Mouse (Mus musculus): ENCODE results near the gene Marveld1. TPM values are rescaled to one million over a fixed set of nuclear protein-coding genes. Genes with fewer than 3 reads are reported as not detected.

Gene Marveld1
- total RNA-seq (2023): 10 to 100 TPM; 14.1 to 15.0 TPM

DNA sequence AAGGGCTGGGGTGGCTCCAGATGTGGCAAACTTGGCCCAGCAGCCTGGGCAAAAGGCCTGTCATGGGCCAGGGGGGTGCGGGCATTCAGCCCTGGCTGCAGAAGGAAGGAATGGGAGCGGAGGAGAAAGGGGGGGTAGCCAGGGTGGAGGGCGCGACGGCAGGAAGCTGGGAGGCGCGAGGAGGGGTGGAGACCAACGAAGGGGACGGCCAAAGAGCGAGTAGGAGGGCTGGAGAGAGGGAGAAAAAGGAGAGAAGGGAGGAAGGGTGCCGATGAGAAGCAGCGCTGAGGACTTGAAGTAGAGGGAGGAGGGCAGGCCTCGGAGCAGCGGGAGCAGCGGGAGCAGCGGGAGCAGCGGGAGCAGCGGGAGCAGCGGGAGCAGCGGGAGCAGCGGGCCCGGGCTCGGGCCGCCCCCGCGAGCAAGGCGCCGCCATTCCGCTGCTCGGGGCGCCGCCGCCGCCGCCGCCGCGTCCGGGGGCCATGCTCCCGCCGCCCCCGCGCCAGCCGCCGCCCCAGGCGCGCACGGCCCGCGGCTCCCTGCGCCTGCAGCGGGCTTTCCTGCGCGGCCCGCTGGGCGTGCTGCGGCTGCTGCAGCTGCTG, at the start of gene Marveld1:
TSS of gene Marveld1 (plus strand) at position 231 of the 599 bp plus-strand sequence.

DNA sequence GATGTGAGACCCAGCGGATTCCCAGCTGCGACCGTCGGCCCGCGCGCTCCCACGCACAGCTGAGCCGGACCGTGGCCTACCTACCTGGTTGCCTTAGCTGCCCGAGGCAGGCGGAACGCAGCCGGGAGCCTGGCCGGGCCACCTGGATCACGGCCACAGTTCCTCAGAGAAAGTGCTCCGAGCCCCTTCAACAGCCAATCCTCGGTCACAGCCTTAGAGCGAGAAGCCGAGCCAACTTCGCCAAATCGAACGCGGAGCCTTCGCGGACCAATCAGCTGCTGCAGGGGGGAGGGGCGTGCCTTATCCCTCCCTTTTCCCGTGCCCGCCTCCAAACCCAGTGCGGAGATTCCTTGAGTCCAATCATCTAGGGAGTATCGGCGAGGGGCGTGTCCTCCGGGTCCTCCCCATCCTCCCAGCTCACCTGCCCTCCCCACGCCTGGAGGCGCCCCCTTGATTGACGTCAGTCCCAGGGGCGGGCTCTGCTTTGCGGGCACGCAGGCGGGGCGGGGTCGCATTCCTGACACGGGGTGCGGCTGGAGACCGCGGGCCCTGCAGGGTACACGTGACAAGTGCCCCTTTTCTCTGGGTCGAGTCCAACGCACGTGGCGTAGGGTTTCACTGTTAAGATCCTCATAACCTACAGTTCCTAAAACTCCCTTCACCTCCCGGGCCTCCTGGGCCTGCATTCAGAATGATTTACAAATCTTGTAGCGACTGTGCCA, 18.3 kb upstream of the Marveld1 start, which contains the start of gene Avpi1:
TSS of gene Avpi1 (minus strand) at position 273 of the 722 bp plus-strand sequence.

GRCm38 (mm10) chr19:42163764-42164163, 16.6 kb downstream of the Marveld1 start, which contains the start of gene Zfyve27:
Gene Zfyve27, plus strand, starts transcription at chr19:42163951.

Other genes starting within 250 kb of the Marveld1 start
- gene Pgam1, start 235.5 kb upstream of the Marveld1 start, total RNA-seq (2023): 100 to 1,000 TPM; 335 to 350 TPM
- gene Exosc1, start 214.0 kb upstream of the Marveld1 start, total RNA-seq (2023): 10 to 100 TPM; 12.7 to 15.1 TPM
- 10 to 100 TPM; 31.4 to 34.2 TPM for gene Zdhhc16, start 213.9 kb upstream of the Marveld1 start, total RNA-seq (2023)
- 10 to 100 TPM; 33.8 to 41.6 TPM for gene Mms19, start 166.2 kb upstream of the Marveld1 start, total RNA-seq (2023)
- 10 to 100 TPM; 32.2 to 38.0 TPM for gene Ubtd1, start 165.6 kb upstream of the Marveld1 start, total RNA-seq (2023)
- gene Ankrd2, start 111.4 kb upstream of the Marveld1 start, total RNA-seq (2023): under 1 TPM in 1 of 2 experiments, not detected in 1; 0.33 TPM
- gene Hoga1, start 101.8 kb upstream of the Marveld1 start, total RNA-seq (2023): not detected
- not detected for gene 4933411K16Rik, start 95.2 kb upstream of the Marveld1 start, total RNA-seq (2023)
- not detected for gene Morn4, start 61.0 kb upstream of the Marveld1 start, total RNA-seq (2023)
- 10 to 100 TPM; 37.7 to 39.8 TPM for gene Pi4k2a, start 56.9 kb upstream of the Marveld1 start, total RNA-seq (2023)
- gene Avpi1, start 18.3 kb upstream of the Marveld1 start, total RNA-seq (2023): 1 to 10 TPM in 1 of 2 experiments, under 1 TPM in 1; 0.99 to 1.3 TPM
- 10 to 100 TPM; 74.3 to 87.5 TPM for gene Zfyve27, start 16.6 kb downstream of the Marveld1 start, total RNA-seq (2023)
- not detected for gene Sfrp5, start 54.9 kb downstream of the Marveld1 start, total RNA-seq (2023)
- not detected for gene Golga7b, start 100.2 kb downstream of the Marveld1 start, total RNA-seq (2023)

Measured in neutrophil, adult 59 days (primary cell).